Mouse (Mus musculus): Measurements from ENCODE around the gene Scap. TPM values are rescaled to one million over a fixed set of nuclear protein-coding genes. Genes with fewer than 3 reads are reported as not detected.
"Not testable (repeated sequence)": the region's sequence is repeated elsewhere in the genome, so short reads cannot be mapped to it uniquely, and the experiment has no call there.

The Scap gene
- polyA plus RNA-seq, 1 experiment from 2014 or later = 26.8 TPM

- Histone ChIP-seq H3K9ac (no peak overlapping the region), H3K36me3 (replicated peaks) (peaks cover 23% of the 10 kb centered on the region), H3K4me2 (no peak overlapping the region), H3K4me1 (replicated peaks) (no peaks in the 10 kb centered on the region), H3K9me3 (replicated peaks) (no peaks in the 10 kb centered on the region), H3K4me3 (replicated peaks) (no peak overlapping the region), H3K27ac (replicated peaks) (no peak overlapping the region), H3K27me3 (no peaks in the 10 kb centered on the region)
- 52% methylated on average over 5 of the region's 5 CpGs for WGBS (ENCODE audit: insufficient replicate concordance)
- no peak for ATAC-seq (ENCODE audit: insufficient read depth)
Measured at GRCm38 (mm10) chr9:110314706-110315105, 18.4 kb upstream of the Scap start.

GRCm38 (mm10) chr9:110315410-110315809 is 17.7 kb upstream of the Scap start:
- H3K9ac ChIP-seq = no peak overlapping the region
- no peak overlapping the region for H3K4me2 ChIP-seq
- H3K9me3 ChIP-seq (replicated peaks) = no peaks in the 10 kb centered on the region
- 77% methylated on average over 6 of the region's 6 CpGs for WGBS (ENCODE audit: insufficient replicate concordance)
- no peaks in the 10 kb centered on the region for H3K4me1 ChIP-seq (replicated peaks)
- no peak for ATAC-seq (ENCODE audit: insufficient read depth)
- no peaks in the 10 kb centered on the region for H3K27me3 ChIP-seq
- no peak overlapping the region for H3K4me3 ChIP-seq (replicated peaks)
- no peak overlapping the region for H3K27ac ChIP-seq (replicated peaks)
- H3K36me3 ChIP-seq (replicated peaks) = peaks cover 19% of the 10 kb centered on the region

GRCm38 (mm10) chr9:110315904-110316303 is 17.2 kb upstream of the Scap start:
- H3K36me3 ChIP-seq (replicated peaks) = peaks cover 21% of the 10 kb centered on the region
- H3K27ac ChIP-seq (replicated peaks) = no peak overlapping the region
- H3K4me2 ChIP-seq = no peak overlapping the region
- no peak overlapping the region for H3K9ac ChIP-seq
- no peaks in the 10 kb centered on the region for H3K4me1 ChIP-seq (replicated peaks)
- no peaks in the 10 kb centered on the region for H3K9me3 ChIP-seq (replicated peaks)
- H3K4me3 ChIP-seq (replicated peaks) = no peak overlapping the region
- no peak for ATAC-seq (ENCODE audit: insufficient read depth)
- WGBS (ENCODE audit: insufficient replicate concordance) = 83% methylated on average over 8 of the region's 8 CpGs
- H3K27me3 ChIP-seq = no peaks in the 10 kb centered on the region

GRCm38 (mm10) chr9:110316503-110316902 is 16.6 kb upstream of the Scap start:
- no peak overlapping the region for H3K4me2 ChIP-seq

GRCm38 (mm10) chr9:110320769-110321168 is 12.3 kb upstream of the Scap start:
- Histone ChIP-seq H3K27me3 (no peaks in the 10 kb centered on the region), H3K36me3 (replicated peaks) (peaks cover 21% of the 10 kb centered on the region), H3K27ac (replicated peaks) (no peak overlapping the region), H3K4me2 (no peak overlapping the region), H3K9me3 (replicated peaks) (no peaks in the 10 kb centered on the region), H3K4me3 (replicated peaks) (no peak overlapping the region), H3K9ac (no peak overlapping the region), H3K4me1 (replicated peaks) (no peaks in the 10 kb centered on the region)
- no peak for ATAC-seq (ENCODE audit: insufficient read depth)
- WGBS (ENCODE audit: insufficient replicate concordance) = 81% methylated on average over 10 of the region's 10 CpGs

More at GRCm38 (mm10) chr9:110316503-110316902, 16.6 kb upstream of the Scap start:
- Histone ChIP-seq H3K9me3 (replicated peaks) (no peaks in the 10 kb centered on the region), H3K4me3 (replicated peaks) (no peak overlapping the region), H3K9ac (no peak overlapping the region), H3K4me1 (replicated peaks) (no peaks in the 10 kb centered on the region), H3K36me3 (replicated peaks) (peaks cover 24% of the 10 kb centered on the region), H3K27me3 (no peaks in the 10 kb centered on the region), H3K27ac (replicated peaks) (no peak overlapping the region)
- 84% methylated on average over 8 of the region's 8 CpGs for WGBS (ENCODE audit: insufficient replicate concordance)
- ATAC-seq (ENCODE audit: insufficient read depth) = no peak

GRCm38 (mm10) chr9:110322972-110323371 is 10.1 kb upstream of the Scap start:
- Histone ChIP-seq H3K9ac (no peak overlapping the region), H3K4me1 (replicated peaks) (peaks cover 2% of the 10 kb centered on the region), H3K27ac (replicated peaks) (no peak overlapping the region), H3K4me2 (no peak overlapping the region), H3K4me3 (replicated peaks) (no peak overlapping the region), H3K27me3 (no peaks in the 10 kb centered on the region), H3K36me3 (replicated peaks) (peaks cover 18% of the 10 kb centered on the region), H3K9me3 (replicated peaks) (no peaks in the 10 kb centered on the region)
- ATAC-seq (ENCODE audit: insufficient read depth) = no peak

- H3K9ac ChIP-seq = no peak overlapping the region
- ATAC-seq (ENCODE audit: insufficient read depth) = no peak
- peaks cover 14% of the 10 kb centered on the region for H3K36me3 ChIP-seq (replicated peaks)
- no peaks in the 10 kb centered on the region for H3K27me3 ChIP-seq
- no peak overlapping the region for H3K27ac ChIP-seq (replicated peaks)
- 81% methylated on average over 1 of the region's 1 CpGs for WGBS (ENCODE audit: insufficient replicate concordance)
- H3K4me2 ChIP-seq = no peak overlapping the region
- no peaks in the 10 kb centered on the region for H3K9me3 ChIP-seq (replicated peaks)
- H3K4me1 ChIP-seq (replicated peaks) = peaks cover 12% of the 10 kb centered on the region
- H3K4me3 ChIP-seq (replicated peaks) = no peak overlapping the region
Measured at GRCm38 (mm10) chr9:110324181-110324580, 8.9 kb upstream of the Scap start.

GRCm38 (mm10) chr9:110328178-110328577 is 4.9 kb upstream of the Scap start:
- H3K4me1 ChIP-seq (replicated peaks) = peaks cover 23% of the 10 kb centered on the region
- H3K27ac ChIP-seq (replicated peaks) = no peak overlapping the region
- no peak overlapping the region for H3K4me2 ChIP-seq
- ATAC-seq (ENCODE audit: insufficient read depth) = no peak
- no peak overlapping the region for H3K4me3 ChIP-seq (replicated peaks)
- H3K9me3 ChIP-seq (replicated peaks) = no peaks in the 10 kb centered on the region
- H3K36me3 ChIP-seq (replicated peaks) = no peaks in the 10 kb centered on the region
- H3K27me3 ChIP-seq = no peaks in the 10 kb centered on the region
- no peak overlapping the region for H3K9ac ChIP-seq
- 9% methylated on average over 2 of the region's 2 CpGs for WGBS (ENCODE audit: insufficient replicate concordance)

GRCm38 (mm10) chr9:110328946-110329630 is 4.0 kb upstream of the Scap start:
- no peaks in the 10 kb centered on the region for H3K9me3 ChIP-seq (replicated peaks)
- no peak overlapping the region for H3K9ac ChIP-seq
- no peak overlapping the region for H3K4me3 ChIP-seq (replicated peaks)
- H3K4me2 ChIP-seq = no peak overlapping the region
- no peaks in the 10 kb centered on the region for H3K27me3 ChIP-seq
- no peak for ATAC-seq (ENCODE audit: insufficient read depth)
- 23% methylated on average over 5 of the region's 5 CpGs for WGBS (ENCODE audit: insufficient replicate concordance)
- no peaks in the 10 kb centered on the region for H3K36me3 ChIP-seq (replicated peaks)
- H3K27ac ChIP-seq (replicated peaks) = 0 out of 2 replicates have a peak overlapping the region, but pooled peaks have one; percentile 14
- peaks cover 29% of the 10 kb centered on the region for H3K4me1 ChIP-seq (replicated peaks)

GRCm38 (mm10) chr9:110329655-110330054 is 3.4 kb upstream of the Scap start:
- no peak overlapping the region for H3K4me2 ChIP-seq
- WGBS (ENCODE audit: insufficient replicate concordance) = 66% methylated on average over 21 of the region's 21 CpGs
- no peak overlapping the region for H3K9ac ChIP-seq
- no peaks in the 10 kb centered on the region for H3K36me3 ChIP-seq (replicated peaks)
- no peak overlapping the region for H3K27ac ChIP-seq (replicated peaks)
- ATAC-seq (ENCODE audit: insufficient read depth) = no peak
- H3K27me3 ChIP-seq = no peaks in the 10 kb centered on the region
- no peak overlapping the region for H3K4me3 ChIP-seq (replicated peaks)
- H3K4me1 ChIP-seq (replicated peaks) = peaks cover 35% of the 10 kb centered on the region
- H3K9me3 ChIP-seq (replicated peaks) = no peaks in the 10 kb centered on the region

- 36% methylated on average over 6 of the region's 6 CpGs for WGBS (ENCODE audit: insufficient replicate concordance)
- Histone ChIP-seq H3K4me3 (replicated peaks) (no peak overlapping the region), H3K4me1 (replicated peaks) (peaks cover 42% of the 10 kb centered on the region), H3K4me2 (no peak overlapping the region), H3K36me3 (replicated peaks) (no peaks in the 10 kb centered on the region), H3K27me3 (no peaks in the 10 kb centered on the region), H3K27ac (replicated peaks) (no peak overlapping the region), H3K9ac (no peak overlapping the region), H3K9me3 (replicated peaks) (no peaks in the 10 kb centered on the region)
- no peak for ATAC-seq (ENCODE audit: insufficient read depth)
Measured at GRCm38 (mm10) chr9:110330341-110330740, 2.7 kb upstream of the Scap start.

- not testable (repeated sequence) for H3K9me3 ChIP-seq (replicated peaks); H3K36me3 ChIP-seq (replicated peaks); H3K4me3 ChIP-seq (replicated peaks); H3K9ac ChIP-seq; H3K27me3 ChIP-seq; ATAC-seq (ENCODE audit: insufficient read depth); H3K4me2 ChIP-seq; H3K27ac ChIP-seq (replicated peaks)
- WGBS (ENCODE audit: insufficient replicate concordance) = 67% methylated on average over 5 of the region's 5 CpGs
- H3K4me1 ChIP-seq (replicated peaks) = peaks cover 46% of the 10 kb centered on the region
Measured at GRCm38 (mm10) chr9:110330913-110331312, 2.2 kb upstream of the Scap start.
